Comparison of ENCODE assay signal across 16 mouse cellular contexts in the genomic region with DNA sequence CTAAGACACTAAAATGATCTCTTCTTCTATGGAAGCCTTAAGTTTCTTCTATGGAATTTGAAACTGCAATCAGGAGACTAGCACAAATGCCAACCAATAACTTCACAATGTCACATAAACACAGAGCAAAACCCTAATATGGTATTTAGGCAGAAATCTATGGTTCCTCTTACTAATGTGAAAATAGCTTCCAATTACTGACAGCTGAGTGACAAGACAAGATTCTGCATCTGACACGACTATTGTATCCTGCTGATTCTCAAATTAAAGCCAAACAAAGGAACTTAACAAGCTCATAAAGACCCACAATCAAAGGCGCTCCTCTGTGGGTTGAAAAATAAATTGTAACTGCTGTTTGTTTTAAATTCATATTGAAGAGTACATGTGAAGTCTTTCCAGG.
"Had no signal": no experiment of that assay in that cellular context is flagged by ENCODE, and none has a peak within 500 bp of the region (broad histone marks: within the 10 kb centered on the region; RNA-seq: fewer than 3 reads in every experiment).

No protein-coding gene starts in this region.

- ATAC-seq: intestine, postnatal 0 days; lung, postnatal 0 days; midbrain, embryonic 16.5 days had no signal

- H3K9ac ChIP-seq: liver, embryonic 15.5 days; stomach, embryonic 15.5 days had no signal

- H3K27ac ChIP-seq: left cerebral cortex, adult 2 months; limb, embryonic 10.5 days; liver, embryonic 15.5 days; stomach, embryonic 15.5 days had no signal

- DNase-seq: kidney, adult 8-10 months; kidney, postnatal 10 days; kidney, postnatal 4 days; lung, adult 2 months; lung, postnatal 36 days; right cerebral cortex, postnatal 14 days; thymus, adult 2 months; thymus, postnatal 25 days had no signal

- H3K4me1 ChIP-seq: limb, embryonic 10.5 days; liver, embryonic 15.5 days; stomach, embryonic 15.5 days had no signal

- H3K9me3 ChIP-seq: liver, embryonic 15.5 days; stomach, embryonic 15.5 days had no signal

- H3K36me3 ChIP-seq: limb, embryonic 10.5 days; liver, embryonic 15.5 days; stomach, embryonic 15.5 days had no signal

- H3K4me3 ChIP-seq: left cerebral cortex, adult 2 months; limb, embryonic 10.5 days; liver, embryonic 15.5 days; stomach, embryonic 15.5 days had no signal

- H3K27me3 ChIP-seq: liver, embryonic 15.5 days; stomach, embryonic 15.5 days had no signal

- H3K4me2 ChIP-seq: liver, embryonic 11.5 days; liver, embryonic 15.5 days; stomach, embryonic 15.5 days had no signal
